Mouse (Mus musculus): Measurements from ENCODE around the gene Vps13a.
"Not testable (repeated sequence)": the region's sequence is repeated elsewhere in the genome, so short reads cannot be mapped to it uniquely, and the experiment has no call there.

The Vps13a gene

GRCm38 (mm10) chr19:16780790-16781384 lies at the start of gene Vps13a:
TSS of gene Vps13a (minus strand) at chr19:16780933.
- DNase-seq (ENCODE audit: low spot score): peak; percentile 75

GRCm38 (mm10) chr19:16827657-16828056 lies 46.9 kb upstream of the Vps13a start:
- no peak for DNase-seq (ENCODE audit: low spot score)

DNA sequence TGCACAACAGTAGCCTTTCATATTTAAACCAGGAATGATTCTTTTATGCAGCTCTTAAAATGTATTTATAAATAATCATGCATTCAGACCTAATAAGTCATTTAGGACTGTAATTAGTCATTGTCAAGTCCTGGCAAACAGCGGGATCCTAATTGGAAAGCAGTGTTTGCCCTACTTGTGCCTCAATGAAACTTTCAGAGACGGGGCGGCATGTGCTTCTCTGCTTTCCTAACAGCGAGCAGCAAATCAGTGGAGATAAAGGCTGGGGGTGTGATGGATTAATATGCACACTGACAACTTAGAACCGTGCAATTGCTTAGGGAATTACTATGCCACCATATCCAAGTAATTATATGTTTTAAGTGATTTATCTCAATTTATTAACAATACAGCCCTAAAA lies 44.5 kb upstream of the Vps13a start:
- DNase-seq (ENCODE audit: low spot score): no peak

DNA sequence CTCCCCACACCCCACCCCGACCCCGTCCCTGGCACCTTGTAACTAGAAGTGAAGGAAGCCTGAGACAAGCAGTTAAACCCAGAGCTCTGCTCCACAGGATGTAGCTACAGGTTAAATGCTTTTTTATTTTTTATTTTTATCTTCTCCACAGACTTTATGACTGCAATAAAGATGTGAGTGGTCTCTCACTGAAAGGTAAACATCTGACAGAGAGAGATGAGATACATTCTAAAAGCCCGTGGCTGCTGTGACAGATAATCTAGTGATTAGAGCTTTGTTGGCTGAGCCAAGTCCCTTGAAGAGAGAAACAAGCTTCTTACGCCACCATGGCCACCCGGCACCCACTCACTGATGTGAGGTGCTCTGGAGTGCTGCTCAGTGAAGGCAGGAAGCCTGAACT lies 34.1 kb upstream of the Vps13a start:
- DNase-seq (ENCODE audit: low spot score): no peak

- DNase-seq (ENCODE audit: low spot score): no peak
Measured at GRCm38 (mm10) chr19:16813306-16813705, 32.6 kb upstream of the Vps13a start.

- no peak for DNase-seq (ENCODE audit: low spot score)
Measured at GRCm38 (mm10) chr19:16812072-16812608, 31.4 kb upstream of the Vps13a start.

GRCm38 (mm10) chr19:16805102-16805501 lies 24.4 kb upstream of the Vps13a start:
- DNase-seq (ENCODE audit: low spot score): no peak

GRCm38 (mm10) chr19:16804578-16804977 lies 23.8 kb upstream of the Vps13a start:
- no peak for DNase-seq (ENCODE audit: low spot score)

GRCm38 (mm10) chr19:16802707-16803106 lies 22.0 kb upstream of the Vps13a start:
- peak; percentile 45 for DNase-seq (ENCODE audit: low spot score)

DNA sequence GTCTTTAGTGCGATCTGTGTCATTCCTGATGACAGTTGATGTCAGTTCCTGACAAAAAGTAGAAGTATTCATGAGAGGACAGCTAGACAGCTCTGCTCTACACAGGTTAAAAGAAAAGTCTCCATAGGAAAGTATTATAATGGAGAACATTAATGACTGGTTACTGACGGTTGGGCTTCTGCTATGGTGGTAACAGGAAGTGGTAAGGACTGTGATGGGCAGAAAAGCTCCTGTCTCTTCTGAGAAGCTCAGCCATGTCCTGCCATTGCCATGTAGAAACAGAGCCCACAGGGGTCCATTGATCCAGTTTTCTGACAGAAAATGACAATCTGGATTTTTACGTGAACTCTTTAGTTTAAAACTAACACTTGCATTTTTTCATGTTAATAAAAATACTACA lies 21.4 kb upstream of the Vps13a start:
- no peak for DNase-seq (ENCODE audit: low spot score)

GRCm38 (mm10) chr19:16797923-16798322 lies 17.2 kb upstream of the Vps13a start:
- DNase-seq (ENCODE audit: low spot score): no peak

DNA sequence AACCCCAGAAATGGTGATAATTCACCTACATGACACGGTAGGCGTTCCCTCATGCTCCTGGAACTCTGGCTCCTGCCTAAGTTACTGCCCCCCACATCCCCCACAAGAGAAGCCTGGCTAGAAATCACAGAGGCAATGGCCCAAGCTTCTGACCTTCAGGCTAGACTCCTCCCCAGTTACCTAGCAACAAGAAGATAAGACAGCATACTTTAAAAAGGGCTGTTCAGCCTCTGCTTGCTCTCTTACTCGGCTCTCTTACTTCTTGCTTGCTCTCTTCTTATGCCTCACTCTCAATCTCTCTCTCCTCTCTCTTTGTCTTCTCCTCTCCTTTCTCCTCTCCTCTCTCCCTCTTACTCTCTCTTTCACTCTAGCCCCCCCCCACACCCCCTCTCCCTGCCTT lies 13.8 kb upstream of the Vps13a start:
- not testable (repeated sequence) for DNase-seq (ENCODE audit: low spot score)

DNA sequence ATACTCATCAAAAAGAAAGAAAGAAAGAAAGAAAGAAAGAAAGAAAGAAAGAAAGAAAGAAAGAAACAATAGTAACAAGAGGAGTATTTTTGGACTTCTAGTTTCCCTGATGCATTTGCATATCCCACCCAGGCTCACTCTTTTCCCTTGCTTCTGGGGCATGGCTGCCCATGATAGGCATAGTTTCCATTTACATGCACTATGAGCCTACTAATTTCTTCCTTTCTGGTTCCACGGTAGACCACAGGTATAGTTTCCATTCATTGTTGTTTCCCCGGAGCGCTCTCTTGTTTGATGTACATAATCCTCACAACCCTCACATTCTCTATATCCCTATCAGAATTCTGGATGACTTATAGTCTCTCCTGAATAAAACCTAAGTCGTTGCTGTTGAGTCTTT lies 9.2 kb upstream of the Vps13a start:
- DNase-seq (ENCODE audit: low spot score): no peak

DNA sequence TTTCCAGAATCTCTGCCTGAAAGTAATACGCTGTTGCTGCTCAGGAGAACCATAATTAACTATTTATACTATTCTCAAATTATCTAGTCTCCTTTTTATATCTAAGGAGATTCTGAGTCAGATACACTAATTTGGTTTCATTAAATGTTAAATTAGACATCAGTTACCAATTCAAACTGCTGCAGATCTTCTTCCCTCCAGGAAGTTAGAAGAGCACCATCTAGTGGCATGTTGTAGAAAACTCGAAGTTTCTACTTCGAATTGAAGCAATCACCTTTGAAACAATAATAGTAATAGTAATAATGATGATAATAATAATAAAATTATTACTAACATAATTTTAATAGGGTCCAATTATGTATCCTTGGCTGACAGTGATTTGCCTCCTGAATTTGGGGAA lies 4.1 kb upstream of the Vps13a start:
- DNase-seq (ENCODE audit: low spot score): no peak

GRCm38 (mm10) chr19:16781406-16782019 lies 780 bp upstream of the Vps13a start:
- no peak for DNase-seq (ENCODE audit: low spot score)

GRCm38 (mm10) chr19:16780251-16780783 lies 416 bp downstream of the Vps13a start:
- no peak for DNase-seq (ENCODE audit: low spot score)

- DNase-seq (ENCODE audit: low spot score): no peak
Measured at GRCm38 (mm10) chr19:16779786-16780185, 947 bp downstream of the Vps13a start.

DNA sequence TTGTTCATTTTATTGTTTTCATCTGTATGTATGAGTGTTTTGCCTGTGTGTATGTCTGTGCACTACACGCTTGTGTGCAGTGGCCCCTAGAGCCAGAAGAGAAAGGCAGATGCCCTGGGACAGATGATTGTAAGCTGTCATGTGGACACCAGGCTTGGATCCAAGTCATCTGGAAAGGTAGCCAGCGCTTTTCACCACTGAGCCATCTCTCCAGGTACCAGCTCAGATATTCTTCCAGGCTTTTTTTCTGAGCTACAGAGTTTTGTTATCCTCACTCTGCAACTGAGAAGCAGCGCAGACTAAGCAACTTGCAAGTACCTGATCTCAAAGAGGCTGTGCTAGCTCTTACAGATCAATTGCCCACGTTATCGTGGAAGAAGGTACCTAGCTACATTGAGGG lies 1.5 kb downstream of the Vps13a start:
- no peak for DNase-seq (ENCODE audit: low spot score)

- no peak for DNase-seq (ENCODE audit: low spot score)
Measured at GRCm38 (mm10) chr19:16778578-16778977, 2.2 kb downstream of the Vps13a start.

DNA sequence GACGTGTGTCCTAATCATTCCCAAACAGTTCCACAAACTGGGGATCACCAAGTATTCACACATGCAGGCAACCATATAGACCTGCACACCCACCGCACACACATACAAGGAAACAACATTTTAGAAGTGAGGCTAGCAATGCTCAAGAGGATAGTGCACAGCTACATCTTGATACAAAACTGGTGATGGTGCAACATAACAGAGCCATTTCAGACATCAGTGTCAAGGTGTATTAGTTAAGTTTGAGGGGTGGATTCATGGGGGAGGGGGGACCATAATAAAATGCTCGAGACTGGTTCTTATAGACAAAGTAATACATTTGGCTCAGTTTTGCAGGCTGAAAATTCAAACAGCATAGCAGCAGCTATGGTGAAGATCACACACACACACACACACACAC lies 2.8 kb downstream of the Vps13a start:
- DNase-seq (ENCODE audit: low spot score): no peak

- DNase-seq (ENCODE audit: low spot score): not testable (repeated sequence)
Measured at GRCm38 (mm10) chr19:16777391-16777790, 3.3 kb downstream of the Vps13a start.

DNA sequence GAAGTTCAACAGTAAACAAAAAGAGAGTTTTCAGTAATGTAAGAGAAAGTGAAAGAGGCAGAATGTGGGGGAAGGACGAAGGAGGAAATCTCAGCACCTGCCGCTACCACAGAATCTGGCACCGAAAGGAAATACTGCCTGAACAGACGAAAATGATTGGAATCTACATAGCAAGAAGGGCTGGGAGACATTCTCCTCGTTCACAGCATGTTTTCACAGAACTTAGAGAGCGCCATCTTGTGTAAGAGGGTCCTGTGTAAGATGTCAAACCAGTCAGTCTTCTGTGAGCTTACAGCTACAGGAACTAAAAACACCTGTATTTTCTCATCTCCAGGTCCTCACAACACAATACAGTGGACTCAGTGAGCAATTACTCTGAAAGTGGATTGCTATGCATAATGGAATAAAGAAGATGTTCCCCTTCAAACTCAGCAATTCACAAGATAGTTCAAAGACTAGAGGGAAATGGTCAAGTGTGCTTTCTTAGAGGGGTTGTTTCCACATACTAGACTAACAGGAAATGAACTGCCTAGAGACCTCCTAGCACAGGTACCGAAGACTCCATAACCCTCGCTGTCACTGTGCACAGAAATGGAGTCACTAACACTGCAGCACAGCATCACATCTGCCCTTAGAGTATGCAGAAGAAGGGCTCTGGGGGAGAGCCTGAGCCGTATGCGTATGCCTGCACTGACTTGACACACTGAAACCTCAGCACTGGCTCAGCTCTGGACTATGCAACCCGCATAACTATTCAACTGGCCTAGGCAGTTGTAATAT lies 7.3 kb downstream of the Vps13a start:
- DNase-seq (ENCODE audit: low spot score): no peak

- DNase-seq (ENCODE audit: low spot score): no peak
Measured at GRCm38 (mm10) chr19:16767407-16767806, 13.3 kb downstream of the Vps13a start.
